Mouse (Mus musculus) neural tube, embryonic 15.5 days (tissue): ENCODE results near the gene Hscb. TPM values are rescaled to one million over a fixed set of nuclear protein-coding genes. Genes with fewer than 3 reads are reported as not detected.

ENCODE experiments used
- ATAC-seq: fragments of 200-750 bp; cut with Nextera tagmentation; 2 replicates; pipeline ENCODE4 v1.8.0; 2017; ENCODE audit warnings: mild to moderate bottlenecking, moderate TSS enrichment, moderate library complexity; ENCODE audit not compliant: low FRiP score
- H3K27ac ChIP-seq: fragments of 300-500 bp; sonication (generic); replicated peaks from 2 replicates; pipeline ENCODE4 v1.5.1; 2015; ENCODE audit warnings: mild to moderate bottlenecking, inconsistent platforms
- H3K27me3 ChIP-seq: fragments of 300-500 bp; sonication (generic); replicated peaks from 2 replicates; pipeline ENCODE4 v1.6.1; 2015; ENCODE audit warnings: inconsistent platforms
- H3K36me3 ChIP-seq: fragments of 300-500 bp; sonication (generic); 2 replicates; pipeline ENCODE4 v1.6.1; 2015; ENCODE audit warnings: inconsistent platforms
- H3K4me1 ChIP-seq: fragments of 300-500 bp; sonication (generic); 2 replicates; pipeline ENCODE4 v1.6.1; 2015; ENCODE audit warnings: inconsistent platforms
- H3K4me2 ChIP-seq: fragments of 300-500 bp; sonication (generic); 2 replicates; pipeline ENCODE4 v1.6.1; 2015; ENCODE audit warnings: inconsistent platforms, mild to moderate bottlenecking, moderate library complexity
- H3K4me3 ChIP-seq: fragments of 300-500 bp; sonication (generic); replicated peaks from 2 replicates; pipeline ENCODE4 v1.5.1; 2015; ENCODE audit warnings: mild to moderate bottlenecking, inconsistent platforms
- H3K9ac ChIP-seq: fragments of 300-500 bp; sonication (generic); replicated peaks from 2 replicates; pipeline ENCODE4 v1.6.1; 2015; ENCODE audit warnings: mild to moderate bottlenecking, inconsistent platforms
- H3K9me3 ChIP-seq: fragments of 300-500 bp; sonication (generic); replicated peaks from 2 replicates; pipeline ENCODE4 v1.6.1; 2016; ENCODE audit warnings: inconsistent platforms
- WGBS: fragments of 180-500 bp; shearing (Covaris S2); methylation state at CpG from one replicate; pipeline ENCODE4 v1.1.7; 2015; ENCODE audit warnings: mixed read lengths; 5-methylcytosine and 5-hydroxymethylcytosine counted together
- polyA plus RNA-seq: library from polyadenylated mRNA; unstranded; fragments of >200 nt; fragmentation: Nextera tagmentation; extraction: Ambion mirVana; gene quantifications from 2 replicates; pipeline ENCODE4 v1.2.1, GENCODE M21; 2015

Gene Hscb
- polyA plus RNA-seq, 1 experiment from 2014 or later: 10.8 TPM

- Histone ChIP-seq H3K4me1 (no peaks in the 10 kb centered on the region), H3K4me2 (no peak overlapping the region), H3K9ac (no peak overlapping the region), H3K27ac (no peak overlapping the region), H3K4me3 (no peak overlapping the region), H3K9me3 (no peaks in the 10 kb centered on the region), H3K27me3 (no peaks in the 10 kb centered on the region), H3K36me3 (no peaks in the 10 kb centered on the region)
- no peak for ATAC-seq
- WGBS: 85% methylated on average over 8 of the region's 8 CpGs
These were observed 12.6 kb downstream of the Hscb start for GRCm38 (mm10) chr5:110826781-110827495.

GRCm38 (mm10) chr5:110824421-110824820, 15.2 kb downstream of the Hscb start:
- no peak for ATAC-seq
- 96% methylated on average over 4 of the region's 4 CpGs for WGBS

GRCm38 (mm10) chr5:110809667-110810325, 29.8 kb downstream of the Hscb start, which contains the start of gene Ulk1:
Gene Ulk1, minus strand, starts transcription at chr5:110810097.
- peak; percentile 97 for ATAC-seq
- Histone ChIP-seq H3K4me2 (peak within 1 kb of the TSS; percentile 98), H3K9ac (peak within 1 kb of the TSS; percentile 79), H3K9me3 (no peaks in the 10 kb centered on the region), H3K4me3 (peak within 1 kb of the TSS; percentile 82), H3K4me1 (peaks cover 45% of the 10 kb centered on the region), H3K27ac (peak within 1 kb of the TSS; percentile 81), H3K36me3 (peaks cover 6% of the 10 kb centered on the region; the same call in 1 of the 2 replicates), H3K27me3 (no peaks in the 10 kb centered on the region)
- WGBS: under 1% methylated on average over 74 of the region's 80 CpGs

More at GRCm38 (mm10) chr5:110824421-110824820, 15.2 kb downstream of the Hscb start:
- Histone ChIP-seq H3K9ac (no peak overlapping the region), H3K27ac (no peak overlapping the region), H3K9me3 (no peaks in the 10 kb centered on the region), H3K4me3 (no peak overlapping the region), H3K4me1 (no peaks in the 10 kb centered on the region), H3K36me3 (no peaks in the 10 kb centered on the region), H3K4me2 (no peak overlapping the region), H3K27me3 (no peaks in the 10 kb centered on the region)

GRCm38 (mm10) chr5:110808821-110809666, 30.5 kb downstream of the Hscb start:
- Histone ChIP-seq H3K27ac (peak overlapping the region; percentile 81), H3K4me3 (peak overlapping the region; percentile 82), H3K9ac (peak overlapping the region; percentile 79), H3K4me2 (peak overlapping the region; percentile 98), H3K27me3 (no peaks in the 10 kb centered on the region), H3K36me3 (peaks cover 6% of the 10 kb centered on the region; the same call in 1 of the 2 replicates), H3K9me3 (no peaks in the 10 kb centered on the region), H3K4me1 (peaks cover 51% of the 10 kb centered on the region)
- 1% methylated on average over 27 of the region's 27 CpGs for WGBS
- ATAC-seq: peak; percentile 6

- H3K4me3 ChIP-seq: peak overlapping the region; percentile 82
- no peaks in the 10 kb centered on the region for H3K9me3 ChIP-seq
- H3K4me1 ChIP-seq: peaks cover 51% of the 10 kb centered on the region
- peak overlapping the region; percentile 79 for H3K9ac ChIP-seq
- WGBS: 2% methylated on average over 14 of the region's 14 CpGs
- peak overlapping the region; percentile 81 for H3K27ac ChIP-seq
- H3K36me3 ChIP-seq: peaks cover 6% of the 10 kb centered on the region; the same call in 1 of the 2 replicates
- no peaks in the 10 kb centered on the region for H3K27me3 ChIP-seq
- ATAC-seq: peak; percentile 29; the same call in 1 of the 2 replicates
- H3K4me2 ChIP-seq: peak overlapping the region; percentile 98
These were observed 31.4 kb downstream of the Hscb start for GRCm38 (mm10) chr5:110808061-110808631.

GRCm38 (mm10) chr5:110807453-110807852, 32.1 kb downstream of the Hscb start:
- H3K4me2 ChIP-seq: peak overlapping the region; percentile 98
- no peaks in the 10 kb centered on the region for H3K9me3 ChIP-seq
- 92% methylated on average over 4 of the region's 4 CpGs for WGBS
- peaks cover 51% of the 10 kb centered on the region for H3K4me1 ChIP-seq
- no peaks in the 10 kb centered on the region for H3K27me3 ChIP-seq
- peaks cover 6% of the 10 kb centered on the region; the same call in 1 of the 2 replicates for H3K36me3 ChIP-seq
- H3K27ac ChIP-seq: 0 out of 2 replicates have a peak overlapping the region, but pooled peaks have one; percentile 81
- peak overlapping the region; percentile 79; the same call in 1 of the 2 replicates for H3K9ac ChIP-seq
- ATAC-seq: no peak
- peak overlapping the region; percentile 82 for H3K4me3 ChIP-seq

- Histone ChIP-seq H3K4me2 (peak overlapping the region; percentile 98; the same call in 1 of the 2 replicates), H3K27ac (no peak overlapping the region), H3K4me3 (no peak overlapping the region), H3K9ac (0 out of 2 replicates have a peak overlapping the region, but pooled peaks have one; percentile 7), H3K36me3 (peaks cover 6% of the 10 kb centered on the region; the same call in 1 of the 2 replicates), H3K9me3 (no peaks in the 10 kb centered on the region), H3K27me3 (no peaks in the 10 kb centered on the region), H3K4me1 (peaks cover 53% of the 10 kb centered on the region)
- WGBS: 88% methylated on average over 1 of the region's 1 CpGs
- ATAC-seq: no peak
These were observed 32.9 kb downstream of the Hscb start for GRCm38 (mm10) chr5:110806676-110807075.

- no peak overlapping the region for H3K27ac ChIP-seq
- WGBS: 88% methylated on average over 4 of the region's 4 CpGs
- H3K4me3 ChIP-seq: no peak overlapping the region
- H3K9me3 ChIP-seq: no peaks in the 10 kb centered on the region
- no peak overlapping the region for H3K9ac ChIP-seq
- no peak for ATAC-seq
- no peaks in the 10 kb centered on the region for H3K27me3 ChIP-seq
- H3K4me1 ChIP-seq: peaks cover 58% of the 10 kb centered on the region
- peak overlapping the region; percentile 2; the same call in 1 of the 2 replicates for H3K4me2 ChIP-seq
- H3K36me3 ChIP-seq: peaks cover 6% of the 10 kb centered on the region; the same call in 1 of the 2 replicates
These were observed 33.4 kb downstream of the Hscb start for GRCm38 (mm10) chr5:110806154-110806553.

- Histone ChIP-seq H3K9me3 (no peaks in the 10 kb centered on the region), H3K27ac (no peak overlapping the region), H3K27me3 (no peaks in the 10 kb centered on the region), H3K9ac (no peak overlapping the region), H3K36me3 (peaks cover 6% of the 10 kb centered on the region), H3K4me2 (no peak overlapping the region), H3K4me3 (no peak overlapping the region), H3K4me1 (peaks cover 58% of the 10 kb centered on the region)
- 64% methylated on average over 7 of the region's 7 CpGs for WGBS
- no peak for ATAC-seq
These were observed 35.4 kb downstream of the Hscb start for GRCm38 (mm10) chr5:110804012-110804743.

GRCm38 (mm10) chr5:110802809-110803208, 36.8 kb downstream of the Hscb start:
- H3K36me3 ChIP-seq: peaks cover 20% of the 10 kb centered on the region
- no peak overlapping the region for H3K4me3 ChIP-seq
- H3K27me3 ChIP-seq: no peaks in the 10 kb centered on the region

More at GRCm38 (mm10) chr5:110802809-110803208, 36.8 kb downstream of the Hscb start:
- Histone ChIP-seq H3K9ac (no peak overlapping the region), H3K4me2 (no peak overlapping the region), H3K4me1 (peaks cover 44% of the 10 kb centered on the region), H3K27ac (no peak overlapping the region), H3K9me3 (no peaks in the 10 kb centered on the region)
- ATAC-seq: no peak
